Mouse (Mus musculus): ENCODE data around the gene Mmp25. TPM values are rescaled to one million over a fixed set of nuclear protein-coding genes. Genes with fewer than 3 reads are reported as not detected.
"Not testable (repeated sequence)": the region's sequence is repeated elsewhere in the genome, so short reads cannot be mapped to it uniquely, and the experiment has no call there.

Gene Mmp25
- polyA plus RNA-seq, 1 experiment from 2014 or later: 0.77 TPM

DNA sequence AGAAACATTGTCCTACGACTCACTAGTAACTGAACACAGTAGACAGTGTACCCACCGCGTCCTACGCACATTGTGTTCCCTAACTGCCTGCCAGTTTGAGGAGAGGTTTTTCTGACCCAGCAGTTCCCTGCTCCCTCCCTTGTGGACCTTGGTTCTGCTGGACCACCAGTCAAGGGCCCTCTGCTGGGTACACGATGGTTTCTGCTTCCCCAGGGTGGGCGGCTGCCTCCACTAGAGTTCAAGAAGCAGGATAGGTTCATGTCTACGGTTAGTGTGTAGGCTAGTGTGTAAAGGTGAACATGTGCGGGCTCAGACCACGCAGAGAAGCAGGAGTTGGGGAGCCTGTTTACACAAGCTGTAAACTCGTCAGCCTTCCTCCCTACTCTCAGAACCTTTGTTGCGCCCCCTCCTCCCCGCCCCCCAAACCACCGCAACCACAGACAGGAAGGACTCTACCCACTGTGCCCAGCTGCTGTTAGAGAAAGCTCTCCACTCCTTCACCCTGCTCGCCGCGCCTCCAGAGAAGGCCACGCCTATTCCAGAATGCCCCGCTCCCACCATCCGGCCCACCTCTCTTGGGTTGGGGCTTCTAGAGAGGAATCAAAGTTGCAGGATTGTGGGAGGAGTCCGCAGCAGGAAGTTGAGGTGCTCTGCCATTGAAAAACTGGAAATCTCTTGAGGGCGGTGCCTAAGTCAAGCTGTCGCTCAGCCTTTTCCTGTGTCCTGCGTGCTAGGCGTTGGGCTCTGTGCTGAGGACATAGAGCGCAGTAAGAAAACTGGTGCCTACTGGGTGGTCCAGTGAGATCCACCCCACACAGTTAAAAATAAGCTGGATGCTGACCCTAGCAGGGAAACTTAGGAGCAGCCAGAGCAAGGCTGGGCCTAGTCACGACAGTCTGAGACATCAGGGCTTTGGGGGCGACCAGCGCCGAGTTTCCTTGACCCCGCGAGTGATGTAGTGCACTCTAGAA is 46.2 kb downstream of the Mmp25 start, which contains the start of gene Zfp13:
TSS of gene Zfp13 (minus strand) at position 906 of the 971 bp plus-strand sequence.
- peak within 1 kb of the TSS; percentile 95 for H3K27ac ChIP-seq
- ATAC-seq (ENCODE audit: insufficient number of reproducible peaks, insufficient read depth, low FRiP score, low TSS enrichment, low read depth): peak; percentile 93
- no peaks in the 10 kb centered on the region for H3K9me3 ChIP-seq
- H3K4me1 ChIP-seq: peaks cover 28% of the 10 kb centered on the region
- peak within 1 kb of the TSS; percentile 74 for H3K9ac ChIP-seq
- H3K4me2 ChIP-seq: peak within 1 kb of the TSS; percentile 78
- H3K4me3 ChIP-seq: peak within 1 kb of the TSS; percentile 47
- H3K36me3 ChIP-seq: no peaks in the 10 kb centered on the region
- WGBS: 5% methylated on average over 31 of the region's 31 CpGs
- no peaks in the 10 kb centered on the region for H3K27me3 ChIP-seq

DNA sequence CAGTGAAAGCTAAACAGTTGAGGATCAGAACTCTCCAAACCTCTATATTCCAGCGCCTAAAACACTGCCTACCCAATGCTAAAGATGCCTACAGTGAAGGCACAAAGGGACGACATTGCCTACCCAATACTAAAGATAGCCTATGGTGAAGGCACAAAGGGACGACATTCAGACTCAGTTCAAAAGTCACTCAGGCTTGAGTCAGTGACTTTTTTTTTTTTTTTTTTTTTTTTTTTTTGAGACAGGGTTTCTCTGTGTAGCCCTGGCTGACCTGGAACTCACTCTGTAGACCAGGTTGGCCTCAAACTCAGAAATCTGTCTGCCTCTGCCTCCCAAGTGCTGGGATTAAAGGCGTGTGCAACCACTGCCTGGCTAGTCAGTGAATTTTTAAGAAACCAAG is 49.9 kb downstream of the Mmp25 start:
- H3K27ac ChIP-seq; H3K36me3 ChIP-seq; H3K27me3 ChIP-seq; ATAC-seq (ENCODE audit: insufficient number of reproducible peaks, insufficient read depth, low FRiP score, low TSS enrichment, low read depth); H3K4me3 ChIP-seq; H3K9ac ChIP-seq; H3K4me2 ChIP-seq; H3K9me3 ChIP-seq: not testable (repeated sequence)
- WGBS: 73% methylated on average over 4 of the region's 4 CpGs
- H3K4me1 ChIP-seq: peaks cover 18% of the 10 kb centered on the region; the same call in 1 of the 2 replicates

DNA sequence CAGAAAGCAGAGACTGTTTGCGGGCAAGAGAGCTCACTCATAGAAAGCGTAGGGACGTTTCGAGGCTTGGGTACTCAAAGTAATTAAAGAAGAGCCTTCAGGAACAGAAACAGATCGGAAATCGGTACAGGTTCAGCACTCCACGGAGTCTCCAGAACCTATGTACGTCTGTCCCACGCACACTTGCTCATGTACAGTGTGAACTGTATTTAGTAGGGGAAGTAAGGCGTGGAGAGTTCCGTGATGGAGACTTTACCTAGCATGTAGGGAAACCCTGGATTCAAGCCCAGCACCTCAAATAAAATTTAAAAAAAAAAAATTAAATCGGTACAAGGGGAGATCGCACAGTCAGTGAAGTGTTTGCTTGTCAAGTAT is 52.2 kb downstream of the Mmp25 start:
- ATAC-seq (ENCODE audit: insufficient number of reproducible peaks, insufficient read depth, low FRiP score, low TSS enrichment, low read depth): peak; percentile 60
- Histone ChIP-seq H3K4me3 (peak overlapping the region; percentile 54), H3K27ac (peak overlapping the region; percentile 86), H3K36me3 (no peaks in the 10 kb centered on the region), H3K27me3 (no peaks in the 10 kb centered on the region), H3K4me1 (0 out of 2 replicates have a peak, but pooled peaks cover 8% of the 10 kb centered on the region), H3K9me3 (no peaks in the 10 kb centered on the region), H3K4me2 (peak overlapping the region; percentile 72), H3K9ac (peak overlapping the region; percentile 77)
- 12% methylated on average over 13 of the region's 13 CpGs for WGBS

DNA sequence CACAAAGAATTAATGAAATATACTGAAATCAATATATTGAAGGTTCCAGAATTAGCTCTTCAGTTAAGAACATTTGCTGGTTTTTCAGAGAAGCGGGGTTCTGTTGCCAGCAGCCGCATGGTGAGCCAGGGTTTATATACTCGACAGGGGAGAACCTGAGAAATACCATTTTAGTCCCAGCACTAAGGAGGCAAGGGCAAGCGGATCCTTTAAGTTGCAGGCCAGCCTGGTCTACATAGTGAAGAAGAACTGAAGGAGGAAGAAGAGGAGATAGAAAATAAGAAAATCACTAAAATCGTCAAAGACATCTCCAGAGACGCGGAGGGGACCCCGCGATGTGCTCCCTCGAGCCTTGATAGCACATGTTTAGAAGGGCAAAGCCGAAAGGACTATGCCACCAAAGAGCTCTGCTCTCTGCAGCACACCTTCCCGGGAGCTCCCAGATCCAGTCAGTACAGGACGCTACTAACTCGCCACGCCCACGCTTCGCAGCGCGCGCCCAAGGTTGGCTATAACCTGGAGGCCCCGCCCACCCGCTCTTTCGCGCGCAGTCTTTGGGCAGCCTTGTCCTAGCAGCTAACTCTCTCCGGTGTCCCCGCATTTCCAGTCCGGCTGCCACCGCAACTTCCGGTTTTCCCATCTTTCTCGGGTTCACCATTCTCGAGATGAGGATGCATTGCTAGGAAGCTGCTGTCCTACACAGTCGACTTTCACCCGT is 52.7 kb downstream of the Mmp25 start:
- peak; percentile 99 for ATAC-seq (ENCODE audit: insufficient number of reproducible peaks, insufficient read depth, low FRiP score, low TSS enrichment, low read depth)
- Histone ChIP-seq H3K36me3 (no peaks in the 10 kb centered on the region), H3K27me3 (no peaks in the 10 kb centered on the region), H3K9ac (peak overlapping the region; percentile 77), H3K4me1 (0 out of 2 replicates have a peak, but pooled peaks cover 8% of the 10 kb centered on the region), H3K27ac (peak overlapping the region; percentile 86), H3K4me2 (peak overlapping the region; percentile 72), H3K4me3 (peak overlapping the region; percentile 54), H3K9me3 (no peaks in the 10 kb centered on the region)
- 7% methylated on average over 34 of the region's 34 CpGs for WGBS

DNA sequence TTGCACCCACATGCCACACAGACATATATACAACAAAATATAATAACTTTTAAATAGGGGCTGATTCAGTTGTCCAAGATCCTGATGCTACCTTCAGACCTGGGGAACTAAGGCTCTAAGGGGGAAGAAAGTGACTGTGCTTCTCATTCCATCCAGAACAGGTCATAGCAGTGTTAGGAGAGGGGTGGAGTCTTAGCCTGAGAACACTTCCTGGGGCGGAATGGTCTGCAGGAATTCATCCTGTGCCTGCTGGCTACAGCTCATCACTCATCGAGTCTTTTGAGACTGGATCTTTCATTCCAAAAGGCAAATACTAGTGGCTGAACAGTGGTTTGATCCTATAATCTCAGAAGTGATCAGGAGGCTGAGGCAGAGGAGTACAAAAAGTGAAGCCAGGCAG is 57.8 kb downstream of the Mmp25 start:
- H3K9me3 ChIP-seq: no peaks in the 10 kb centered on the region
- no peak overlapping the region for H3K4me2 ChIP-seq
- H3K27ac ChIP-seq: no peak overlapping the region
- no peak overlapping the region for H3K9ac ChIP-seq
- H3K4me1 ChIP-seq: peaks cover 25% of the 10 kb centered on the region
- no peaks in the 10 kb centered on the region for H3K27me3 ChIP-seq
- H3K36me3 ChIP-seq: peaks cover 15% of the 10 kb centered on the region
- H3K4me3 ChIP-seq: no peak overlapping the region
- 53% methylated on average over 2 of the region's 2 CpGs for WGBS
- ATAC-seq (ENCODE audit: insufficient number of reproducible peaks, insufficient read depth, low FRiP score, low TSS enrichment, low read depth): no peak

DNA sequence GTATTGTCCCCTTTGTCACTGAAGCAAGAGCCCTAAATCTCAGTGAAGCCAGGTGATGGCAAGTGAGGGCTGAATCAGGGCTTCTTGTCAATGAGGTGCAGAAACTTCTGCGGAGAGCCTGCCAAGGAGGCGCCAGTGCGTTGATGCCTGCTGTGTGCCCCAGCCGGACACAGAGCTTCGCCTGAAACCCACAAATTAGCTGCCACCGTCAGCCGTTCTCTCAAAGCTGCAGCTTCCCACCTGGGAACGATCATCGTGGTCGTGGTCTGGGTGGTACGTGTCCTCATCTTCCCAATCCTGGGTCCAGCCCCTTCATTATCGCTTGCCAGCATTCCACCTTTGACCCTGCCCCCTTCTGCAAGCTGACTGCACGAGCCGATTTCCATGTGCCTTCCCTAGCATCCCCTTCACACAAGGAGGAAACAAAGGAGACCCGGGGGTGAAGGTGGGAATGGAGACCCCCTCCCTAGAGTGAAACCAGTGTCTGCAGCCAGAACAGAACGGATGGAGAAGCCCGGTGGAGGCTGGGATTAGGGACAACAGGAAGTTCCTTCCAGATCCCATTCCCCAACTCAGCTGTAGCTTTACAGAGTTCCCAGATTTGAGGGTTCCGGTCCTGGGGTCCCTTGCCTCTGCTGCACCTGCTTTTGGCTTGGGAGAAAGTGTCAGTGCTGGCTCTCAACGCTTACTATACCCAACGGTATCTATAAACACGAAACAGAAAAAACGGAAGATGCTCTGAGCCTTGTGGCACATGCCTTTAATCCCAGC is 59.2 kb downstream of the Mmp25 start:
- Histone ChIP-seq H3K27ac (no peak overlapping the region; the same call in 1 of the 2 replicates), H3K4me1 (peaks cover 22% of the 10 kb centered on the region)
- peak; percentile 59; the same call in 1 of the 2 replicates for ATAC-seq (ENCODE audit: insufficient number of reproducible peaks, insufficient read depth, low FRiP score, low TSS enrichment, low read depth)

DNA sequence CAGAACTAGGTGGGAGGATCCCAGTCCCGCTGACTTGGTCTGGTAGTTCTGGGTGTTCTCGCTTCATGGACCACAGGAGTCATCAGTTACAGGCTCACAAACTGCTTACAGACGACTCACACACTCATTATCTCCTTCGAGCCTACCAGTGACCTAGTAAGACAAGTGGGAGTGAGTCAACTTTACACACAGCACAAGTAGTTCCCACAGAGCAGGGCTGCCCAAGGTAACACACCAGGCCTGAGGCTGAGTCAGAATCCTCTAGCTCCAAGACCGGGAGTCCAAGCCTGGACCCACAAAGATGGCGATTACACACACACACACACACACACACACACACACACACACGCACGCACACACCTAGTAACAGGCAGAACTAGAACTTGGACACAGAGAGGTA is 60.3 kb downstream of the Mmp25 start:
- Histone ChIP-seq H3K4me2 (peak overlapping the region; percentile 91), H3K9ac (peak overlapping the region; percentile 91; the same call in 1 of the 2 replicates), H3K4me1 (peaks cover 22% of the 10 kb centered on the region), H3K27ac (no peak overlapping the region), H3K9me3 (no peaks in the 10 kb centered on the region), H3K36me3 (peaks cover 32% of the 10 kb centered on the region), H3K27me3 (no peaks in the 10 kb centered on the region), H3K4me3 (peak overlapping the region; percentile 78)
- WGBS: 87% methylated on average over 8 of the region's 8 CpGs
- no peak for ATAC-seq (ENCODE audit: insufficient number of reproducible peaks, insufficient read depth, low FRiP score, low TSS enrichment, low read depth)

More for the DNA sequence above, 59.2 kb downstream of the Mmp25 start:
- Histone ChIP-seq H3K27me3 (no peaks in the 10 kb centered on the region), H3K4me2 (peak overlapping the region; percentile 91), H3K9ac (peak overlapping the region; percentile 91), H3K36me3 (peaks cover 21% of the 10 kb centered on the region), H3K4me3 (peak overlapping the region; percentile 78), H3K9me3 (no peaks in the 10 kb centered on the region)
- under 1% methylated on average over 22 of the region's 22 CpGs for WGBS

Other genes with a start within 250 kb of the Mmp25 start
- gene Vmn2r117, start 165.6 kb downstream of the Mmp25 start, polyA plus RNA-seq (2015; fragmentation: Nextera tagmentation; extraction: Ambion mirVana): not detected in 2 replicates
- 20.0 and 22.5 TPM in 2 replicates for gene Zfp213, start 81.0 kb downstream of the Mmp25 start, polyA plus RNA-seq (2015; fragmentation: Nextera tagmentation; extraction: Ambion mirVana)
- 18.2 and 21.9 TPM in 2 replicates for gene Zfp13, start 45.8 kb downstream of the Mmp25 start, polyA plus RNA-seq (2015; fragmentation: Nextera tagmentation; extraction: Ambion mirVana)
- 0.27 and 0.37 TPM in 2 replicates for gene Zscan10, start 44.4 kb downstream of the Mmp25 start, polyA plus RNA-seq (2015; fragmentation: Nextera tagmentation; extraction: Ambion mirVana)
- 3.8 TPM in 2 replicates for gene Bicdl2, start 15.2 kb upstream of the Mmp25 start, polyA plus RNA-seq (2015; fragmentation: Nextera tagmentation; extraction: Ambion mirVana)
- 64.0 and 79.4 TPM in 2 replicates for gene Hcfc1r1, start 28.3 kb upstream of the Mmp25 start, polyA plus RNA-seq (2015; fragmentation: Nextera tagmentation; extraction: Ambion mirVana)
- gene Thoc6, start 28.6 kb upstream of the Mmp25 start, polyA plus RNA-seq (2015; fragmentation: Nextera tagmentation; extraction: Ambion mirVana): 46.6 and 53.5 TPM in 2 replicates
- gene Tnfrsf12a, start 32.2 kb upstream of the Mmp25 start, polyA plus RNA-seq (2015; fragmentation: Nextera tagmentation; extraction: Ambion mirVana): 10.4 and 13.1 TPM in 2 replicates
- 34.8 and 47.1 TPM in 2 replicates for gene Cldn6, start 34.0 kb upstream of the Mmp25 start, polyA plus RNA-seq (2015; fragmentation: Nextera tagmentation; extraction: Ambion mirVana)
- 8.7 and 14.3 TPM in 2 replicates for gene Cldn9, start 38.7 kb upstream of the Mmp25 start, polyA plus RNA-seq (2015; fragmentation: Nextera tagmentation; extraction: Ambion mirVana)
- gene 1520401A03Rik, start 77.5 kb upstream of the Mmp25 start, polyA plus RNA-seq (2015; fragmentation: Nextera tagmentation; extraction: Ambion mirVana): 0.25 and 0.32 TPM in 2 replicates
- 49.3 and 56.2 TPM in 2 replicates for gene Pkmyt1, start 81.1 kb upstream of the Mmp25 start, polyA plus RNA-seq (2015; fragmentation: Nextera tagmentation; extraction: Ambion mirVana)
- 12.4 and 12.5 TPM in 2 replicates for gene Paqr4, start 95.6 kb upstream of the Mmp25 start, polyA plus RNA-seq (2015; fragmentation: Nextera tagmentation; extraction: Ambion mirVana)
- gene Kremen2, start 100.6 kb upstream of the Mmp25 start, polyA plus RNA-seq (2015; fragmentation: Nextera tagmentation; extraction: Ambion mirVana): 31.7 and 42.3 TPM in 2 replicates
- 90.2 and 95.6 TPM in 2 replicates for gene Flywch1, start 126.3 kb upstream of the Mmp25 start, polyA plus RNA-seq (2015; fragmentation: Nextera tagmentation; extraction: Ambion mirVana)
- gene Flywch2, start 140.8 kb upstream of the Mmp25 start, polyA plus RNA-seq (2015; fragmentation: Nextera tagmentation; extraction: Ambion mirVana): 54.1 and 65.1 TPM in 2 replicates
- 616 and 642 TPM in 2 replicates for gene Srrm2, start 145.3 kb upstream of the Mmp25 start, polyA plus RNA-seq (2015; fragmentation: Nextera tagmentation; extraction: Ambion mirVana)
- gene Elob, start 183.9 kb upstream of the Mmp25 start, polyA plus RNA-seq (2015; fragmentation: Nextera tagmentation; extraction: Ambion mirVana): 1,169 and 1,240 TPM in 2 replicates
- 0.38 and 0.48 TPM in 2 replicates for gene Prss33, start 190.8 kb upstream of the Mmp25 start, polyA plus RNA-seq (2015; fragmentation: Nextera tagmentation; extraction: Ambion mirVana)
- gene Prss32, start 198.6 kb upstream of the Mmp25 start, polyA plus RNA-seq (2015; fragmentation: Nextera tagmentation; extraction: Ambion mirVana): 0.78 TPM in 1 of 2 replicates, not detected in the other
- gene Prss41, start 198.9 kb upstream of the Mmp25 start, polyA plus RNA-seq (2015; fragmentation: Nextera tagmentation; extraction: Ambion mirVana): 2.0 TPM in 2 replicates
- gene Prss21, start 222.8 kb upstream of the Mmp25 start, polyA plus RNA-seq (2015; fragmentation: Nextera tagmentation; extraction: Ambion mirVana): not detected in 2 replicates
- not detected in 2 replicates for gene Dcpp1, start 235.6 kb upstream of the Mmp25 start, polyA plus RNA-seq (2015; fragmentation: Nextera tagmentation; extraction: Ambion mirVana)
- gene Dcpp2, start 235.6 kb upstream of the Mmp25 start, polyA plus RNA-seq (2015; fragmentation: Nextera tagmentation; extraction: Ambion mirVana): not detected in 2 replicates